Mouse (Mus musculus): ENCODE data around the gene P2rx4.

The P2rx4 gene

GRCm38 (mm10) chr5:122707276-122708181 is at the start of gene P2rx4:
P2rx4 (plus strand) TSS chr5:122707544.
- DNase-seq = peak; percentile 93

- DNase-seq = no peak
Observed at GRCm38 (mm10) chr5:122662501-122662900, 44.8 kb upstream of the P2rx4 start.

DNA sequence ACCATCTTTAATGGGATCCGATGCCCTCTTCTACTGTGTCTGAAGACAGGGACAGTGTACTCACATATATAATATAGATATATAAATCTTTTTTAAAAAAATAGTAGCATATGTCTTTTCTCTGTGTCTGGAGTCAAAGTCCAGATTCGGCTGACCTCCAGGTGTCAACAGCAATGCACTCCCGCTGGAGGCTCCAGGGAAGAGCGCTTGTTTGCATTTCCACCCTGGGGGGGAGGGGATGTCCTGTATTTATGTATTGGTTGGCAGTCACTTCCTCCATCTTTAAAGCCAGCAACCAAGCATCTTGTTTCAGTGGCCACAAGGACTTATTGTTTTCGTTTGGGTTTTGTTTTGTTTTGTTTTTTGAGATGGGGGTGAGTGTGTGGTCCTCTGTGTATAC is 42.3 kb upstream of the P2rx4 start:
- no peak for DNase-seq

DNA sequence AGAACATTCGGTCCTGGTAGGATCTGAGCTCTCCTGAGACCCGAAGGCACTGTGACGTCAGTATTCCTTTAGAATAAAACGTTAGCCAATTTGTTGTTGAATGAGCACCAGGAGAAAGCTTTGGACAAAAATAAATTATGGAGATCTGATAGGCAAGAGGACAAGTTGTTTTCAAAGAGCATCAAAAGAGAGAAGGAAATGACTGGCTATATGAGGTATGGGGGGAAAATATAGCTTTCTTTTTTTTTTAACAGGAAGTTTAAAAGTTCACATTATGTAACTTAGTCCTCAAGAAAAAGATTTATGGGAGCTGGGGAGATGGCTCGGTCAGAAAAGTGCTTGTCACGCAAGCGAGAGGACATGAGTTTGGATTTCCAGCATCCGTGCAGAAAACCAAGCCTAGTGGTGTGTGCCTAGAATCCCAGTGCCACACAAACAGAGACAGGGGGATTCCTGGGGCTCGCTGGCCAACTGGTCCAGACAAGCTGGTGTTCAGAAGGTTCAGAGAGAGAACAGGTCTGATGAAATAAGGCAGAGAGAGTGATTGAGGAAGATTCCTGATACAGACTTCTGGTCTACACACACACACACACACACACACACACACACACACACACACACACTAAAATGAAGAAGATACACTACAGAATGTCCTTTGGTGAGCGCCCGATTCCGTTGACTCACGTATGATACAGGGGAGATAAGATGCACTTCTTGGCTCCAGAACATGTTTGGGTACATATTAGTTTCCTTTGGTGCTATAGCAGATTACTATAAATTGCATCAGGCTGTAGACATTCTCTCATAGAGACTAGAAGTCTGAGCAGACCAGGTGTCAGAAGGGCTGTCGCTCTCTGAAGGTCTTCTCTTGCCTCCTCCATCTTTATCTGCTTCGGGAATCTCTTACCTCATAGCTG is 38.1 kb upstream of the P2rx4 start:
- no peak for DNase-seq

GRCm38 (mm10) chr5:122671641-122672040 is 35.7 kb upstream of the P2rx4 start:
- peak; percentile 49 to 59 for DNase-seq

DNA sequence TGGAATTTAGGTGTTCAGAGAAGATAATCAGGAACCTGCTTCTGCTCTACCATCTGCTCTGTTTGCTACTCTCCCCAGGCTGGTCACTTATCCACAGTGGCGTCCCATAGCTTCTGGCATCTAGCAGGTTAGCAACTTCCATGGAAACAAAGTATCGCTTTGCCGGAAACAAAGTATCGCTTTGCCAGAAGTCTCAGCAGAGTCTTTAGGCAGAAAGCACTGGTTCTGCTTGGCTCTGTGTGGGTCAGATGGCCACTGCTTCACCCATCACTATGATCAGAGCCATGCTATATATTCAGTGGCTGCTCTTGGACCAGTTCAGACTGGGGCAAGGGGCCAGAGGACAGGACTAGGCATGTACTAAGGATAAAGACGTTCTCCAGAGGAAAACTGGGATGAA is 35.0 kb upstream of the P2rx4 start:
- DNase-seq = no peak

GRCm38 (mm10) chr5:122676002-122676401 is 31.3 kb upstream of the P2rx4 start:
- no peak for DNase-seq

GRCm38 (mm10) chr5:122677983-122678382 is 29.4 kb upstream of the P2rx4 start:
- no peak for DNase-seq

DNA sequence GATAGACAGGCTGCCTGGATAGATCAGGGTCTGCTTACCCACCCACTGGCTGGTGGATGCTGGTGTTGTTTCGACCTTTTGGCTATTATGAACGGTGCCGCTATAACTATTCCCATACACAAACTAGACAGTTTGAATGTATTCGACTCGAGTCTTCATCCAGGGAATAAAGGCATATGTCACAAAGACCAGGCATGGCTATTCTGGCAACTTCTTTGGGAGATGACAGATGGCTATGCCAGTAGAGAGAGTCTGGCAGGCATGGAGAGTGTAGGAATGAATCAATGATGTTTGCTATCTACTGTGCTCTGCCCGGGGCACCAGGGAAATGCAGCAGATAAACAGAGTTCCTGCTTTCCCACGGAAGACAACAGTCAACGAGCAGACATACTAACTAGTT is 27.5 kb upstream of the P2rx4 start:
- no peak for DNase-seq

GRCm38 (mm10) chr5:122681276-122681675 is 26.1 kb upstream of the P2rx4 start:
- DNase-seq = no peak

DNA sequence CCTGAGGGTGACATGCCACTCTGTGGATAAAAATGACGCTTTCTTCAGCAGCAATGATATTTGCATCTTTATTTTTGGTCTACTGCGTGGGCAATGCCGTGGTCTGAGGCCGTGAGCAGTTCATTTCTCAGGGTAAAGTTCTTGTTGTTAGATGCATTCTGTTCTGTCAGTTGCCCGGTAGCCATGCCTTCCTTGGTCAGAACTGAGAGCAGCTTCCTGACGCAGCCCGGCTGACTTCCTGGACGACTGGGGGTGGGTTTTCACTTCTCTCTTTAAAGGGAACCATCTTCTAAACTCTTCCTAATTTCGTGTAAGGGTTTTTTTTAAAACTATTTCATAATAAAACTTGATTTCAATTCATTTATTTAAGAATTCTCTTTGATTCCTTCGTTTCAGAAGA is 23.4 kb upstream of the P2rx4 start:
- peak; percentile 59 to 65 for DNase-seq

GRCm38 (mm10) chr5:122687391-122687790 is 20.0 kb upstream of the P2rx4 start:
- no peak for DNase-seq

DNA sequence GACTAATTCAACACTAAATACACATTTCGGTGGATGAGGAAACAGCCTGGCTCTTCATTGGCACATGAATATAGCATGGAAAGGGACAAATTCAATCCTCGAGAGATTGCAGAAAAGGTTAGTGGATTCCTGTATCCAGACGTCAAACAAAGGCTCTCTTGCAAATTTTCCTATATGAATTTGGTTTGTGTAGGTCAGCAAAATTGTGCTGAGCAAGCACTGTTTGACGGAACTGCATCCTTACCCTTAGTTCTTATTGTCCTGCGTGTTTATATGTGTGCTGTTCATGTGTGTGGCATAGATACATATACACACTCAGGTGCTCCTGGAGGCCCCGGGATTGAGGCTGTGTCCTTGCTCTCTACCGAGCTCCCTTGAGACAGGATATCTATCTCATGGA is 18.2 kb upstream of the P2rx4 start:
- no peak for DNase-seq

DNA sequence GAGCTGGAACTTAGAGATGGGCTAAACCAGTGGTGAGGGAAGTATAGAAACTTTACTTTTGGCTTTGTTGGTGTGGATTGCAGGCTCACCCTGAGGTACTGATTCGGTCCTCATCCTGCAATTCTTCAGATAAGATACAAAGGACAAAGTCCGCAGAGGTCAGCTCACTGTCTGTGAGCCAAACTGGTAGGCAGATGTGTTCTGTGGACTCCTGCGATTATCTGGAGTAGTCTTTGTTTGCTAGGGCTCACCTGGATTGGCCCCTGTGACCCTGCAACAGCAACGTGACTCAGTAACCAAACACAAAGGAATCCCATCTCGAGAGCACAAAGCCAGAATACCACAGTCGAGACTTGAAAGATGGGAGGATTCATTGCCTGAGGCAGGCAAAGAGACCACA is 16.9 kb upstream of the P2rx4 start:
- no peak for DNase-seq

GRCm38 (mm10) chr5:122693431-122694207 is 13.7 kb upstream of the P2rx4 start:
- no peak for DNase-seq

DNA sequence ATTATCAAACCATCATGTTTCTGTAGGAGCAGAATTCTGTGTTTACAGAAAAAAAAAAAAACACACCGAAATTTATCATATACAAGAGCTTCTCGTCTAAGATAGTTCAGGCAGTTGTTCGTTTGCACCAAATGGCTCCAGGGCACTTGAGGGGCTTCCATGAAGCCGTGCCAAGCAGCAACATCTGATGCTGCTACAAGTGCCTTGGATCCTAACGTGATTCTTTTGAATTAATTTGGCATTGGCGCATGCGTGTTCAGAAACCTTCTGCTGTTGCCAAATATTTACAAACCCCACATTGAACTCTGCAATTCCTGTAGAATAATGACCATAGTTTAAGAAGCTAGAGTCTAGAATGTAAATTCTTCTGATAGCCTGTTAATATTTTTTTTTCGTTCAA is 11.8 kb upstream of the P2rx4 start:
- no peak for DNase-seq

DNA sequence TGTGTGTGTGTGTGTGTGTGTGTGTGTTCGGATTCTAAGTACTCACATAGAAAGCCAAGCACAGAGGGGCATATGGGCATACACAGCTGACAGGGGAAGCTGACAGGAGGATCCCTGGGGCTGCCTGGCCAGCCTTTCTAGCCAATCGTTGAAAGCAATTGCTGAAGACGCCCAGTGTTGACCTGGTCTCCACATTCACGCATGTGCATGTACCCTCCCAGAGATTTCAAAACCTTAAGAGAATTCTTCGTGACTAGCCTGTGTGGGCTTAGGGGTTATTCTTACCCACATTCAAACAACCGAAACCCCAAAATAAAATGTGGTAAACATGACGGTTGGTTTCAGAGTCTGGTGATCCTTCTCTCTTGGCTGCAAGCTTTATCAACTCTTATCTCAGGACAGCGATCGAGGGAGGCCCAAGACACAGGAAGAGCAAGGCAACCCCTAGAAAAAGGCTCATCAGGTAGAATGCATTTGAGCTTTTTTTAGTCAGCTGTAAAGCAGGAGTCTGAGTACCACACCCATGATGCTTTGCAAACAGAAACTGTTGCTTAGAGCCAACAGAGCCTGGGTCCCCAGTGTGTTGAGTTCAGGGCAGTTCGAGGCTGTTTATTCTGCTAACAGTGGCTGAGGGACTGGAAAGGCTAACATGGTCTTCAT is 9.2 kb upstream of the P2rx4 start:
- peak; percentile 31 to 32 for DNase-seq

DNA sequence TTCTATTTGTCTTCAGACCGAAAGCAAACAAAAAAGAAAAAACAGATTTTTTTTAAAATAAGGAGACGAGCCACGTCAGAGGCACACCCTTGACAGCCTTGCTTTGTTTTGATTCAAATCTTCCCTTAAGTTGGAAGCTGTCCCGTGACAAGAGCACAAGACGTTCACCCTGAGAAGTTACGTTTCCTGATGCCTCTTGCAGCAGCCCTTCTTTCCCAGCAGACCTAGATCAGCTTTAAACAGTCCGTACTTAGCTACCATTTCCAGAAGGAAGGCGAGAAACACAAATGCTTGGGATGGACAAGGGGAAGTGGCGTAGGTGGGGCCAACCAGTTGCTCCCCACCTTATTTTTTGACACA is 8.7 kb upstream of the P2rx4 start:
- DNase-seq = peak in 1 of 2 experiments; percentile 28

GRCm38 (mm10) chr5:122700109-122700836 is 7.1 kb upstream of the P2rx4 start:
- DNase-seq = no peak

- DNase-seq = no peak
Observed at GRCm38 (mm10) chr5:122700837-122701212, 6.5 kb upstream of the P2rx4 start.

- DNase-seq = no peak
Observed at GRCm38 (mm10) chr5:122702156-122702555, 5.2 kb upstream of the P2rx4 start.

GRCm38 (mm10) chr5:122703574-122703973 is 3.8 kb upstream of the P2rx4 start:
- no peak for DNase-seq
